Mouse (Mus musculus) small intestine, adult 2 months (tissue): ENCODE data around the gene Gm8237. TPM values are rescaled to one million over a fixed set of nuclear protein-coding genes. Genes with fewer than 3 reads are reported as not detected.
"Not testable (repeated sequence)": the region's sequence is repeated elsewhere in the genome, so short reads cannot be mapped to it uniquely, and the experiment has no call there.

Experiments used
- H3K27ac ChIP-seq: fragments of 200-500 bp; 2 replicates; pipeline ENCODE4 v1.5.1; 2012; ENCODE audit warnings: low read depth, low read length, control low read depth, inconsistent platforms; ENCODE audit not compliant: insufficient read depth
- H3K27me3 ChIP-seq: fragments of 200-500 bp; 2 replicates; pipeline ENCODE4 v1.6.1; 2012; ENCODE audit warnings: mild to moderate bottlenecking, moderate library complexity, low read length, inconsistent platforms; ENCODE audit not compliant: control insufficient read depth, insufficient read depth
- H3K36me3 ChIP-seq: fragments of 200-500 bp; 2 replicates; pipeline ENCODE4 v1.6.1; 2012; ENCODE audit warnings: mild to moderate bottlenecking, low read length, control low read depth, inconsistent platforms; ENCODE audit not compliant: control insufficient read depth, insufficient read depth
- H3K4me1 ChIP-seq: fragments of 200-500 bp; 2 replicates; pipeline ENCODE4 v1.6.1; 2012; ENCODE audit warnings: low read length, inconsistent platforms, mixed read lengths; ENCODE audit not compliant: control insufficient read depth, insufficient read depth, insufficient read length
- H3K4me3 ChIP-seq: fragments of 200-500 bp; 2 replicates; pipeline ENCODE4 v1.5.1; 2012; ENCODE audit warnings: low read depth, mild to moderate bottlenecking, control low read depth, inconsistent platforms, low read length, moderate library complexity
- WGBS: fragments of 180-500 bp; shearing (Covaris S2); methylation state at CpG from one replicate; pipeline ENCODE4 v1.1.7; 2018; 5-methylcytosine and 5-hydroxymethylcytosine counted together
- polyA plus RNA-seq: library from polyadenylated mRNA; depleted of rRNA; stranded (reverse); fragments of >200 nt; gene quantifications from 2 replicates; pipeline ENCODE4 v1.2.3, GENCODE M21; 2012; rRNA removed

Gm8237 gene
- not detected in 2 replicates for polyA plus RNA-seq

DNA sequence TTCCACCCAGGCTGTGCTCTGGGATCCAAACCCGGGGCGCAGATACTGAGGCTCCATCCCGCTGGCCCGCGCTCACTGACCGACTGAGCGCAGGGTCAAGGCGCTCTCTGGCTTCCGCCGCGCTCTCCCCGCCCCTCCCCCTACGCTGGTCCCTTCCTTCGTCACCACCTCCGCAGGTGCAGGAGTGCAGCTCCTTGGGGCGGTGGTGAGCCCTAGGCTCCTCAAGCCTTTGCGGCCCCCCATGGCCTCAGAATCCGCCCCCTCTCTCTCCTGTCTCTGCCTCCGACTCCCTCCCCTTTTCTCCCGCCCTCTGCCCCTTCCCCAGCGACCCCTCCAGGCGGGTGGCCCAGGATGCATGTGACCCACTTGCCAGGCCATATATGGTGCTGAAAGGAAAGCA lies at the start of gene Gm8237:
TSS of gene Gm8237 (minus strand) at position 142 of the 400 bp plus-strand sequence.
- peak within 1 kb of the TSS; percentile 30 for H3K4me3 ChIP-seq
- not testable (repeated sequence) for H3K27ac ChIP-seq, H3K4me1 ChIP-seq, H3K27me3 ChIP-seq, H3K36me3 ChIP-seq
- 5% methylated on average over 20 of the region's 22 CpGs for WGBS

DNA sequence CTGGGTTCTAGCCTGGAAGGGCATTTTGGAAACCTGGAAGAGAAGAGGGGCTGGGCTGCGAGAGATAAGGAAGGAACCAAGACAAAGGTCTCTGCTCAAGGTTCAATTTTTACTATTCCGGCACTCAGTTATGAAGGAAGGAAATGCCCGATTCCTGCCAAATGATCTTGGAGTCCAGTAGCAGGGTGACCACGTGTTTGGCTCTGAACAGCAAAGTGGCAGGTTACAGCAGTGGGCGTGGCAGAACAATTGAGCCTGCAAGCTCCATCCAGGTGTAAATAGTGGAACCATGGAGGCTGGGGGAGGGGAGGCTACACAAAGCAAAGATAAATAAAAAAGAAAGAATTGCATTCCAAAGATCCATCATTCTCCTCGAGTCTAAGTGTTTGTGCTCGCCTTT lies 43.1 kb upstream of the Gm8237 start:
- not testable (repeated sequence) for H3K27ac ChIP-seq, H3K27me3 ChIP-seq, H3K36me3 ChIP-seq, H3K4me1 ChIP-seq, H3K4me3 ChIP-seq
- 39% methylated on average over 7 of the region's 7 CpGs for WGBS

DNA sequence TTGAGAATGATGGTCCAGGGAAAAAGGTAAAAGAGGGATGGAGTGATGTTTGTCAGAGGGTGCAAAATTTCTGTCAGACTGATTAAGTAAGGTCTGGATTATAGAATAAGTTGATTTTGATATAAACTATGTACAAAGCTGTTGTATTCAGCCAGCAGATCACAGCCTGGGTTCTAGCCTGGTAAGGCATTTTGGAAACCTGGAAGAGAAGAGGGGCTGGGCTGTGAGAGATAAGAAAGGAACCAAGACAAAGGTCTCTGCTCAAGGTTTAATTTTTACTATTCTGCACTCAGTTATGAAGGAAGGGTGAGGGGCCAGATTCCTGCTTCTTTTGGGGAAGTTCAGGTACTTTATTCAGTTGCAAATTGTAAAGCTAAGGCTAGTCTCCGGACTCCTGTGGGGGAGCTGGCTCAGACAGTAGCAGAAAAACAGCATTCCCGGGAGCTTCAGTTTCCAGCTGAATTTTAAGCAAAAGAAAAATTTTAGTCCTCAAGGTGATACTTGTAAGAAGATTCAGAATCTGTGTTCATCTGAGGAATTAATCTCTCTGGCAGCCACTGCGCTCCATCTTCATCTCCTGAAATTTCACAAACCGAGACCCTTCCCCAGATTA lies 38.3 kb upstream of the Gm8237 start:
- WGBS, result 80% methylated on average over 4 of the region's 4 CpGs
- not testable (repeated sequence) for H3K36me3 ChIP-seq, H3K27me3 ChIP-seq, H3K27ac ChIP-seq, H3K4me3 ChIP-seq, H3K4me1 ChIP-seq

- H3K4me1 ChIP-seq, H3K36me3 ChIP-seq, H3K4me3 ChIP-seq, H3K27ac ChIP-seq, H3K27me3 ChIP-seq: not testable (repeated sequence)
- 83% methylated on average over 2 of the region's 2 CpGs for WGBS
Measured at GRCm38 (mm10) chr14:5913701-5914100, 33.5 kb upstream of the Gm8237 start.

GRCm38 (mm10) chr14:5879791-5880190 lies 391 bp downstream of the Gm8237 start:
- under 1% methylated on average over 25 of the region's 28 CpGs for WGBS
- not testable (repeated sequence) for H3K27ac ChIP-seq, H3K36me3 ChIP-seq, H3K4me1 ChIP-seq, H3K27me3 ChIP-seq
- peak overlapping the region; percentile 30 for H3K4me3 ChIP-seq

GRCm38 (mm10) chr14:5879136-5879535 lies 1.0 kb downstream of the Gm8237 start:
- H3K27me3 ChIP-seq, H3K36me3 ChIP-seq, H3K4me3 ChIP-seq, H3K27ac ChIP-seq, H3K4me1 ChIP-seq: not testable (repeated sequence)
- WGBS, result 9% methylated on average over 7 of the region's 11 CpGs

DNA sequence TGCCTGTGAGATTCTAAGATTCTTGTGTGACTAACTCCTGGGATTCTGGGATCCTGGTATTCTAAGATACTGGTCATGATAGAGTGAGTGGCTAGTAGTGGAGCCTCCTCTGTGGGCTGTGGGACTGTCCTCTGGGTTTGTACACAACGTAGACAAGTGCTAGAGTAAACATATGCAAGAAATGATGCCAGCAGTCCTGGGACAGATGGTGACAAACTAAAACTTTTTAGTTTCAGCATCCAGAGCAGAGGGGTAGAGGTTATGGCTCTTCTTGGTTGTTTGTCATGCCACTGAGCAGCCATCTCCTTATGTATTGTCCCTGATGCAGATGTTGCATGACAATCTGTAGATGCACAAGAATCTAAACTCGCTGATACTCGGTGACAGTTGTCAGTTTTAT lies 24.3 kb downstream of the Gm8237 start:
- not testable (repeated sequence) for H3K36me3 ChIP-seq, H3K4me1 ChIP-seq, H3K4me3 ChIP-seq, H3K27me3 ChIP-seq, H3K27ac ChIP-seq
- 75% methylated on average over 3 of the region's 3 CpGs for WGBS

DNA sequence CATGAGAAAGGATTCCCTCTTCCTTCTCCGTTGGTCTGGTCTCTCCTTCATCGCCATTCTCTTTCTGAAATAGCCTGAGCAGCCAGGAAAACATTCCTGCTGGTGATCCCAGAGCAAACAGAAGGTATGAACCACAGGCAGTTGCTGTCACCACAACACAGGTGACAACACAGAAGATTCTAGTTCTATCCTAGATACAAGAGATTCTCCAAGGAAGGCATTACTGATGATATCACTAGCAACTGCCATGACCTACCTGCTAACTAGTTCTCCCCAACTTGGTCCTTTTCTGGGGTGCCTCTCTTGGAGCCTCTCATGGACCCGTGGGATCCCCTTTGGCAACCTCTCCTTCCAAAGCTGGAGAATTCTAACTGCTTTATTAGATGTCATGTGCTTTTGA lies 50.0 kb downstream of the Gm8237 start, which contains the start of gene Gm3424:
TSS of gene Gm3424 (minus strand) at position 101 of the 400 bp plus-strand sequence.
- not testable (repeated sequence) for H3K36me3 ChIP-seq, H3K27me3 ChIP-seq, H3K4me3 ChIP-seq, H3K27ac ChIP-seq, H3K4me1 ChIP-seq
- no CpG with 5 or more reads among the region's 3 CpGs for WGBS

- not testable (repeated sequence) for H3K27ac ChIP-seq, H3K27me3 ChIP-seq, H3K4me1 ChIP-seq, H3K36me3 ChIP-seq, H3K4me3 ChIP-seq
- no CpG with 5 or more reads among the region's 47 CpGs for WGBS
Measured at GRCm38 (mm10) chr14:5812699-5813356, 67.4 kb downstream of the Gm8237 start.

Other genes starting within 250 kb of the Gm8237 start
- gene Gm8265, start 247.4 kb downstream of the Gm8237 start, polyA plus RNA-seq, result not detected in 2 replicates
- not detected in 2 replicates for gene Gm9603, start 192.9 kb downstream of the Gm8237 start, polyA plus RNA-seq
- not detected in 2 replicates for gene Gm3373, start 138.8 kb downstream of the Gm8237 start, polyA plus RNA-seq
- not detected in 2 replicates for gene Gm3383, start 72.4 kb downstream of the Gm8237 start, polyA plus RNA-seq
- not detected in 2 replicates for gene Gm3424, start 50.1 kb downstream of the Gm8237 start, polyA plus RNA-seq
- not detected in 2 replicates for gene Gm3248, start 81.4 kb upstream of the Gm8237 start, polyA plus RNA-seq
- gene Gm3453, start 98.8 kb upstream of the Gm8237 start, polyA plus RNA-seq, result not detected in 2 replicates
- not detected in 2 replicates for gene Gm6337, start 177.9 kb upstream of the Gm8237 start, polyA plus RNA-seq
- not detected in 2 replicates for gene Gm8206, start 213.6 kb upstream of the Gm8237 start, polyA plus RNA-seq
- gene Gm3468, start 228.3 kb upstream of the Gm8237 start, polyA plus RNA-seq, result 0.08 TPM in 1 of 2 replicates, not detected in the other
- gene Gm3476, start 245.4 kb upstream of the Gm8237 start, polyA plus RNA-seq, result not detected in 2 replicates